Mouse (Mus musculus): ENCODE measurements around the gene Dcpp2.

- TF ChIP-seq CTCF (IDR thresholded peaks at IDR 0.05; ENCODE audit: insufficient read depth, low read length) (no peak), POLR2A (IDR thresholded peaks at IDR 0.05; ENCODE audit: borderline replicate concordance, extremely low read depth, low read depth, low read length) (no peak)
Measured at GRCm38 (mm10) chr17:23831201-23831600, 49.5 kb upstream of the Dcpp2 start.
